Mouse (Mus musculus): ENCODE results near the gene Peli2. TPM values are rescaled to one million over a fixed set of nuclear protein-coding genes. Genes with fewer than 3 reads are reported as not detected.

Gene Peli2
- polyA plus RNA-seq, 1 experiment = not detected

- TF ChIP-seq GATA1 (IDR thresholded peaks at IDR 0.05; ENCODE audit: low read length) = no peak
These were observed 182.0 kb downstream of the Peli2 start for GRCm38 (mm10) chr14:48302471-48303186.

DNA sequence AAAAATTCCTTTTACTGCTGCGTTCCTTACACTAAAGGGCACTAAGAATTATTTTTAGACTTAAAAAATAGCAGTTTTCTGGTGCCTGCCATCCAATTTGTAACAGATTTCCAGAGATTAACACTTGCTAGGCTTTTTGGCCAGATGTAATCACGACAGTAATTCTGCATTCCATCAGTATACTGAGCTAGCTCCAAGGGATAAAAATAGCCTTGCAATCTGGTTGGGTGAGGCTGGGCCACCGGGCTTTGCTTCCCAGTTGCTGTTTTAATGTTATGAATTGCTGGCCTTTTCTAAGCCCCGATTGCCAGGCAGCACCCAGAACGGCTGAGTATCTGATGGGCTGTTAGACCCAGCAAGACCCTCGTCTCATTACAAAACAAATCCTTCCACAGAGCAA, 182.6 kb downstream of the Peli2 start:
- no peak for TF ChIP-seq GATA1 (IDR thresholded peaks at IDR 0.05; ENCODE audit: low read length)

DNA sequence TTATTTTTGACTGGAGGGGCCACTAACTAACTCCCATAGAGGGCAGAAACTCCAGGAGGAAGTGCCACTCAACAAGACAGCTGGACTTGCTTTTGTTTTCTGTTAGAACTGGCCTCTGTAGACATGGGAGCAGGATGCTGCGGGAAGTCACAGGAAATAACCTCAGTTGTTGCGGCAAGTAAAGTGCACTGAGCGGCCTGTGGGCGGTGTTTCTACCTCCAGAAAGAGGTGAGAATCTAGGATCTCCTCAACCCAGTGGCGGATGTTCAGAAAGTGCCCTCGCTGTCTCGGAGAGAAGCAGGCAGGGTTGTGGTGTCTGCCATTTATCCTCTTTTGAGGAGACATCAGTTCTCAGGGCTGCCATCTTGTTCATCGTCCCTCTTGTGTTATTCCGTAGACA, 183.2 kb downstream of the Peli2 start:
- TF ChIP-seq GATA1 (IDR thresholded peaks at IDR 0.05; ENCODE audit: low read length) = no peak

DNA sequence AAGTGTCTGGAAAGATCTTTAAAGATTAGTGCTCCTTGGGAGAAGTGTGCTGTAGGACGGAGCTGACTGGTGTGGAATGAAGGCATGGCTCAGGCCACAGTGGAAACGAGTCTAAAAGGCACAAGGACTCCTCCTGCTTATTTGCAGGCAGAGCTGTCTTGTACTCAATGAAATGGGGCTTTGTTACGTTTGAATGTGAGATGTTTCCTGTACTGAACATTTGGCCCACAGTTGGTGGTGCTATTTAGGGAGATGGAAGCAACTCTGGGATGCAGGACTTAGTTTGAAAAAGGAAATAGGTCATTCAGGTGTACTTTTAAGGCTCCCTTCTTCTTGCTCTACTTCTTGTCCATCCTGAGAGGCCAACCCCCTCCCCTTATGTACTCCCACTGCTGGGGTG, 192.6 kb downstream of the Peli2 start:
- no peak for TF ChIP-seq GATA1 (IDR thresholded peaks at IDR 0.05; ENCODE audit: low read length)

DNA sequence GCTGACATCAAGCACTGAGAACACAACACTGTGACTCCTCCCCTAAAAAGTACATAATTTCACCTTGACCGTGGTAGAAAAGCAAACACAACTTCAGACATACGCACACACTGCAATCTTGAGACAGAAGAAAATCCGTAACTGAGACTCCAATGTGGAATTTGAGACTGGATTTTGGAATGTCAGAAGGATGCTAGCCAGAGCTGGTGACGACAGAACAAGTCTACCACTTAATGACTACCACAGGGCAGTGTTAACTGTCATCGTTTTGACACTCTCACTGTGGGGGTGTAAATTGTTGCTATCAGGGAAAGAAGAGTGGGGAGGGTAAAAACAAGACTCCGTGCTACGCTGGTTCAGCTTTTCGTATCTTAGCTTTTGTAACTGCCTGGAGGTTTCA, 195.8 kb downstream of the Peli2 start:
- TF ChIP-seq GATA1 (IDR thresholded peaks at IDR 0.05; ENCODE audit: low read length) = no peak

GRCm38 (mm10) chr14:48323771-48324459, 203.3 kb downstream of the Peli2 start:
- no peak for TF ChIP-seq GATA1 (IDR thresholded peaks at IDR 0.05; ENCODE audit: low read length)

GRCm38 (mm10) chr14:48324460-48324850, 203.8 kb downstream of the Peli2 start:
- TF ChIP-seq GATA1 (IDR thresholded peaks at IDR 0.05; ENCODE audit: low read length) = no peak

DNA sequence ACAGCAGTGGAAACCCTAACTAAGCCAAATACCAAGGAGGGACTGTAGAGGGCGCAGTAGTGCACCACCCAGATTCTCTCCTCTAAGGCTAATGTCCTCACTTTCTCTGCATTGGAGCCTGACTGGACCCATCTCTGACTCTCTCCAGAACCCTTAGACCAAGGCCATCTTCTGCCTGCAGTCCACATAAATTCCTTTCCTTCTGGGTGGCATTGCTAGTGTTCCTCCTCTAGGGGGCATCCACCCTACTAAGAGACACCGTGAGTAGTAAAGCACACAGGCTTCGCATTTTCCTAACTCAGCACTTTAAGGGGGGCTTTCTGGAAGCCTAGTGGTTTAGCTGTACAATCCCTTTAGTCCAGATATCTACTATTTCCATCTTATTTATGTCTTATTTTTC, 207.1 kb downstream of the Peli2 start:
- TF ChIP-seq GATA1 (IDR thresholded peaks at IDR 0.05; ENCODE audit: low read length) = no peak

- no peak for TF ChIP-seq GATA1 (IDR thresholded peaks at IDR 0.05; ENCODE audit: low read length)
These were observed 209.2 kb downstream of the Peli2 start for GRCm38 (mm10) chr14:48329716-48330365.

Measured in G1E-ER4 (cell line).